Mouse (Mus musculus) kidney, embryonic 16.5 days (tissue): ENCODE measurements around the gene Stab1. TPM values are rescaled to one million over a fixed set of nuclear protein-coding genes. Genes with fewer than 3 reads are reported as not detected.

Experiments used
- ATAC-seq: fragments of 200-750 bp; cut with Nextera tagmentation; 2 replicates; pipeline ENCODE4 v1.8.0; 2017; ENCODE audit warnings: moderate TSS enrichment; ENCODE audit not compliant: low FRiP score, low TSS enrichment
- H3K27ac ChIP-seq: fragments of 300-500 bp; sonication (generic); 2 replicates; pipeline ENCODE4 v1.5.1; 2014; ENCODE audit warnings: low read length
- H3K27me3 ChIP-seq: fragments of 300-500 bp; sonication (generic); 2 replicates; pipeline ENCODE4 v1.6.1; 2014; ENCODE audit warnings: low read length, control low read depth, mixed read lengths; ENCODE audit not compliant: insufficient read depth
- H3K36me3 ChIP-seq: fragments of 300-500 bp; sonication (generic); 2 replicates; pipeline ENCODE4 v1.6.1; 2014; ENCODE audit warnings: low read length, control low read depth, mixed read lengths; ENCODE audit not compliant: insufficient read depth
- H3K4me1 ChIP-seq: fragments of 300-500 bp; sonication (generic); 2 replicates; pipeline ENCODE4 v1.6.1; 2014; ENCODE audit warnings: low read length, control low read depth, mixed read lengths; ENCODE audit not compliant: insufficient read depth
- H3K4me2 ChIP-seq: fragments of 300-500 bp; sonication (generic); replicated peaks from 2 replicates; pipeline ENCODE4 v1.6.1; 2014; ENCODE audit warnings: low read depth, low read length
- H3K4me3 ChIP-seq: fragments of 300-500 bp; sonication (generic); 2 replicates; pipeline ENCODE4 v1.5.1; 2014; ENCODE audit warnings: mild to moderate bottlenecking, low read length
- H3K9ac ChIP-seq: fragments of 300-500 bp; sonication (generic); replicated peaks from 2 replicates; pipeline ENCODE4 v1.6.1; 2014; ENCODE audit warnings: low read length
- H3K9me3 ChIP-seq: fragments of 300-500 bp; sonication (generic); 2 replicates; pipeline ENCODE4 v1.6.1; 2016; ENCODE audit warnings: low read length, control low read depth
- WGBS: fragments of 180-500 bp; shearing (Covaris S2); extraction: QIAGEN DNeasy Blood & Tissue Kit; methylation state at CpG from one replicate; pipeline ENCODE4 v1.1.7; 2014; 5-methylcytosine and 5-hydroxymethylcytosine counted together
- polyA plus RNA-seq: library from polyadenylated mRNA; unstranded; fragments of >200 nt; fragmentation: Nextera tagmentation; extraction: Ambion mirVana; gene quantifications from 2 replicates; pipeline ENCODE4 v1.2.1, GENCODE M21; 2015

The Stab1 gene
- polyA plus RNA-seq, 1 experiment from 2014 or later, result 35.2 TPM

- Histone ChIP-seq H3K4me2 (no peak overlapping the region), H3K4me1 (peaks cover 10% of the 10 kb centered on the region), H3K4me3 (no peak overlapping the region), H3K27me3 (no peaks in the 10 kb centered on the region), H3K36me3 (no peaks in the 10 kb centered on the region), H3K27ac (no peak overlapping the region), H3K9ac (no peak overlapping the region), H3K9me3 (no peaks in the 10 kb centered on the region)
- WGBS, result 79% methylated on average over 27 of the region's 27 CpGs
- ATAC-seq, result no peak
Measured at GRCm38 (mm10) chr14:31160196-31161150, 8.0 kb downstream of the Stab1 start.

DNA sequence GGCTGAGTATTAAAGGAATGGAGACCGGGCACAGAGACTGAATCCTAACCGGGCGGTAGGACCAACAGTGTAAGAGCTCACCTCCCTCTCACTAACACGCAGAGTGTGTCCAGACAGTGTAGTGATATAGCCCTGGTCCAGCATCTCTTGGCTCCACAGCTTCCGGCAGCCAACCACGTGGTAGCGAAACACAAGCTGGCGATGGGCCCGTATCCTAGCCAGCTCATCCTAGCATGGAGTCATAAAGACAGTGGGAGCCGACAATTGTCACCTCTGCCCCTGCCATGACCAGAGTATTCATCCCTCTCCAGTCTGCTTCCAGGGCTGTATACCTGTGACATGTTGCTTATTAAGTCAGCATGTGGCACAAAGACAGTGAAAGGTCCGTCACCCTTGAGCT, 22.7 kb downstream of the Stab1 start:
- Histone ChIP-seq H3K27ac (no peak overlapping the region), H3K27me3 (no peaks in the 10 kb centered on the region), H3K9me3 (0 out of 2 replicates have a peak, but pooled peaks cover 5% of the 10 kb centered on the region), H3K4me1 (no peaks in the 10 kb centered on the region), H3K4me3 (no peak overlapping the region), H3K4me2 (no peak overlapping the region), H3K9ac (no peak overlapping the region), H3K36me3 (peaks cover 21% of the 10 kb centered on the region)
- no peak for ATAC-seq
- 82% methylated on average over 11 of the region's 11 CpGs for WGBS

DNA sequence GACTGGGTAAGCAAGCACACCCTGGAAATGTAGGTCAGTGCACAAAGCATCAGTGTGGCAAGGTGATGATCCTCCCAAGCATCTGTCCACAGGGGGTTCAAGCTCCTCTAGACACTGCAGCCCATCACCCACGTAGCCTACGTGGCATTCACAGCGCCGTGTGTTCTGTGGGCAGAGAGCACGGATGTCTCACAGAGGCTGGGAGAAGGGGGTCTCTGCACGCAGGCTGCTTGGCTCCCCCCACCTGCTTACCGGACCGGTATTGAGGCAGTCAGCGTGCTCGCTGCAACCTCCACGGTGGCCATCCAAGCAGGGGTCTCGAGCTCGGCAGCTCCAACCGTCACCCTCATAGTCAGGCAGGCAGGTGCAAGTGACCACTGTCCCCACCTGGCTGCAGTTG, 27.4 kb downstream of the Stab1 start:
- Histone ChIP-seq H3K27ac (no peak overlapping the region), H3K9me3 (0 out of 2 replicates have a peak, but pooled peaks cover 5% of the 10 kb centered on the region), H3K27me3 (no peaks in the 10 kb centered on the region), H3K36me3 (peaks cover 64% of the 10 kb centered on the region), H3K4me2 (no peak overlapping the region), H3K4me3 (no peak overlapping the region), H3K4me1 (peaks cover 18% of the 10 kb centered on the region), H3K9ac (no peak overlapping the region)
- no peak for ATAC-seq
- 95% methylated on average over 14 of the region's 14 CpGs for WGBS

- Histone ChIP-seq H3K9me3 (0 out of 2 replicates have a peak, but pooled peaks cover 5% of the 10 kb centered on the region), H3K4me3 (no peak overlapping the region), H3K36me3 (peaks cover 73% of the 10 kb centered on the region), H3K4me1 (peaks cover 18% of the 10 kb centered on the region), H3K27me3 (no peaks in the 10 kb centered on the region), H3K27ac (no peak overlapping the region), H3K9ac (no peak overlapping the region), H3K4me2 (no peak overlapping the region)
- WGBS, result 88% methylated on average over 15 of the region's 15 CpGs
- ATAC-seq, result no peak
Measured at GRCm38 (mm10) chr14:31140141-31140540, 28.3 kb downstream of the Stab1 start.

- H3K9ac ChIP-seq, result no peak overlapping the region
- H3K4me3 ChIP-seq, result no peak overlapping the region
- no peak overlapping the region for H3K27ac ChIP-seq
- WGBS, result 87% methylated on average over 12 of the region's 12 CpGs
- H3K36me3 ChIP-seq, result peaks cover 78% of the 10 kb centered on the region
- H3K27me3 ChIP-seq, result no peaks in the 10 kb centered on the region
- no peak overlapping the region for H3K4me2 ChIP-seq
- ATAC-seq, result no peak
- peaks cover 18% of the 10 kb centered on the region for H3K4me1 ChIP-seq
- H3K9me3 ChIP-seq, result 0 out of 2 replicates have a peak, but pooled peaks cover 5% of the 10 kb centered on the region
Measured at GRCm38 (mm10) chr14:31139666-31140065, 28.8 kb downstream of the Stab1 start.

- H3K9me3 ChIP-seq, result 0 out of 2 replicates have a peak, but pooled peaks cover 5% of the 10 kb centered on the region
- H3K27me3 ChIP-seq, result no peaks in the 10 kb centered on the region
- H3K27ac ChIP-seq, result no peak overlapping the region
- H3K36me3 ChIP-seq, result peaks cover 79% of the 10 kb centered on the region
- H3K4me3 ChIP-seq, result no peak overlapping the region
- no peak for ATAC-seq
- no peak overlapping the region for H3K9ac ChIP-seq
- 88% methylated on average over 9 of the region's 9 CpGs for WGBS
- H3K4me2 ChIP-seq, result no peak overlapping the region
- peaks cover 21% of the 10 kb centered on the region for H3K4me1 ChIP-seq
Measured at GRCm38 (mm10) chr14:31138897-31139429, 29.5 kb downstream of the Stab1 start.

GRCm38 (mm10) chr14:31138219-31138896, 30.1 kb downstream of the Stab1 start:
- H3K9me3 ChIP-seq, result 0 out of 2 replicates have a peak, but pooled peaks cover 5% of the 10 kb centered on the region
- no peak overlapping the region for H3K9ac ChIP-seq
- ATAC-seq, result no peak
- peaks cover 27% of the 10 kb centered on the region for H3K4me1 ChIP-seq
- H3K4me3 ChIP-seq, result no peak overlapping the region
- peak overlapping the region; percentile 82; the same call in 1 of the 2 replicates for H3K27ac ChIP-seq
- H3K4me2 ChIP-seq, result no peak overlapping the region
- H3K36me3 ChIP-seq, result peaks cover 78% of the 10 kb centered on the region
- 75% methylated on average over 30 of the region's 35 CpGs for WGBS
- H3K27me3 ChIP-seq, result no peaks in the 10 kb centered on the region

- Histone ChIP-seq H3K36me3 (peaks cover 72% of the 10 kb centered on the region), H3K9ac (no peak overlapping the region; the same call in 1 of the 2 replicates)
- ATAC-seq, result no peak
Measured at GRCm38 (mm10) chr14:31137791-31138190, 30.6 kb downstream of the Stab1 start.

GRCm38 (mm10) chr14:31137281-31137595, 31.2 kb downstream of the Stab1 start:
- Histone ChIP-seq H3K4me1 (peaks cover 38% of the 10 kb centered on the region), H3K36me3 (peaks cover 66% of the 10 kb centered on the region)
- 67% methylated on average over 10 of the region's 10 CpGs for WGBS

More at GRCm38 (mm10) chr14:31137791-31138190, 30.6 kb downstream of the Stab1 start:
- Histone ChIP-seq H3K4me2 (no peak overlapping the region), H3K27ac (peak overlapping the region; percentile 82), H3K9me3 (0 out of 2 replicates have a peak, but pooled peaks cover 5% of the 10 kb centered on the region), H3K4me3 (no peak overlapping the region), H3K27me3 (no peaks in the 10 kb centered on the region), H3K4me1 (peaks cover 33% of the 10 kb centered on the region)
- 65% methylated on average over 11 of the region's 11 CpGs for WGBS

More at GRCm38 (mm10) chr14:31137281-31137595, 31.2 kb downstream of the Stab1 start:
- H3K27ac ChIP-seq, result peak overlapping the region; percentile 82
- 0 out of 2 replicates have a peak, but pooled peaks cover under 1% of the 10 kb centered on the region for H3K9me3 ChIP-seq
- no peak overlapping the region for H3K4me3 ChIP-seq
- no peaks in the 10 kb centered on the region for H3K27me3 ChIP-seq
- no peak overlapping the region for H3K9ac ChIP-seq
- ATAC-seq, result no peak
- no peak overlapping the region for H3K4me2 ChIP-seq
